Mouse (Mus musculus) spleen, adult 2 months (tissue): Measurements from ENCODE around the gene Klrk1. TPM values are rescaled to one million over a fixed set of nuclear protein-coding genes. Genes with fewer than 3 reads are reported as not detected.

Source experiments
- DNase-seq, 2 experiments: peaks; one replicate each; pipeline versions ENCODE4 v3.0.0 to v3.0.0-alpha.2; 2012 to 2021; ENCODE audit warnings: low spot score in 2 of 2, low read depth in 1 of 2
- H3K27ac ChIP-seq: fragments of 200-500 bp; 2 replicates; pipeline ENCODE4 v1.5.1; 2012; ENCODE audit warnings: low read length, inconsistent platforms; ENCODE audit not compliant: insufficient read depth
- H3K27me3 ChIP-seq: fragments of 200-500 bp; 2 replicates; pipeline ENCODE4 v1.6.1; 2012; ENCODE audit warnings: mild to moderate bottlenecking, moderate library complexity, low read length, inconsistent platforms; ENCODE audit not compliant: control insufficient read depth, insufficient read depth
- H3K36me3 ChIP-seq: fragments of 200-500 bp; 2 replicates; pipeline ENCODE4 v1.6.1; 2012; ENCODE audit warnings: mild to moderate bottlenecking, low read length, inconsistent platforms; ENCODE audit not compliant: control insufficient read depth, insufficient read depth
- H3K4me1 ChIP-seq: fragments of 200-500 bp; 2 replicates; pipeline ENCODE4 v1.6.1; 2011; ENCODE audit warnings: inconsistent platforms; ENCODE audit not compliant: control insufficient read depth, insufficient read depth, insufficient read length
- H3K4me3 ChIP-seq: fragments of 200-500 bp; 2 replicates; pipeline ENCODE4 v1.5.1; 2011; ENCODE audit warnings: mild to moderate bottlenecking, inconsistent platforms; ENCODE audit not compliant: insufficient read depth, insufficient read length; ENCODE audit errors: extremely low read depth
- CTCF ChIP-seq: fragments of 200-500 bp; IDR thresholded peaks from 2 replicates; pipeline ENCODE4 v1.5.1; 2011; ENCODE audit warnings: mild to moderate bottlenecking, inconsistent platforms; ENCODE audit not compliant: insufficient read depth, insufficient read length, insufficient replicate concordance; ENCODE audit errors: extremely low read depth
- POLR2A ChIP-seq: fragments of 200-500 bp; IDR thresholded peaks from 2 replicates; pipeline ENCODE4 v1.6.1; 2011; ENCODE audit warnings: low read depth, low read length, inconsistent platforms
- WGBS: fragments of 180-500 bp; shearing (Covaris S2); methylation state at CpG from one replicate; pipeline ENCODE4 v1.1.7; 2018; 5-methylcytosine and 5-hydroxymethylcytosine counted together
- polyA plus RNA-seq: library from polyadenylated mRNA; depleted of rRNA; stranded (reverse); fragments of >200 nt; gene quantifications from 2 replicates; pipeline ENCODE4 v1.2.3, GENCODE M21; 2012; rRNA removed

The Klrk1 gene
- polyA plus RNA-seq, 1 experiment = 2.1 TPM

DNA sequence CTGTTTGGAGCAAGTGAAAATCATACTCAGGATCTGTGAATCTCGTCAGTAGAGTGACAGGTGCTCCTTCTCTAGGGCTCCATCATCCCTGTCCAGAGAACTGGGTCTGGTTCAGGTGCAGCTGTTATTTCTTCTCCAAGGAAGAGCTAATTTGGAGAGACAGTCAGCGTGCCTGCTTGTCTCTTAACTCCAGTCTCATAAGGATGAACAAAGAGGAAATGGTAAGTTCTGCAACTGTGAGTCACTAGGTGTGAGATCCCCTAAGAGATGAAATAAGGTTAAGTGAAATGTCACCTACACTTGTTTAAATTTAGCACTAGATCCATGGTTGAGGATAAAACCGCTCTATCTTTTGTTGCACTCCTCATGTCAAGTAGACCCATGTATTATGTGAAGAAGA lies 40.6 kb downstream of the Klrk1 start:
- Histone ChIP-seq H3K27me3 (no peaks in the 10 kb centered on the region), H3K4me1 (peaks cover 4% of the 10 kb centered on the region; the same call in 1 of the 2 replicates), H3K27ac (peak overlapping the region; percentile 72), H3K4me3 (no peak overlapping the region), H3K36me3 (no peaks in the 10 kb centered on the region)
- DNase-seq = no peak
- no peak for TF ChIP-seq CTCF
- WGBS = 58% methylated on average over 3 of the region's 3 CpGs

DNA sequence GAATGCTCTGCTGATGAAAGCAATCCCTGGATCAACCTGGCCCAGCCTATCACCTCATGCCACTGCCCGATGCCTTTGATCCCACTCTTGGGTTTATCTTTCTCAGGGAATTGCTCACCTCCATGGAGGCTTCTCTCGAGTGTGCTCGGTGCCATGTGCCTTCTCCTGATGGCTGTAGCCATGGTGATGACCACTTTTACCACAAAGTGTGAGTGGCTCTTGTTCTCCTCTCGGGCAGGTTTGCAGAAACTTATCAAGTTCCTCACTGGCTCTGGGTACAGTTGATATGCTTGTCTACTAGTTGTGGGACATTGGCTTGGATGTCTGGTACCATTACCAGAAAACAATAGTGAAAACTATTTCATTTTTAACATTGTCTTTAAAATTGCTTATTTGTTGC lies 41.8 kb downstream of the Klrk1 start:
- WGBS = 42% methylated on average over 4 of the region's 4 CpGs
- DNase-seq = no peak

DNA sequence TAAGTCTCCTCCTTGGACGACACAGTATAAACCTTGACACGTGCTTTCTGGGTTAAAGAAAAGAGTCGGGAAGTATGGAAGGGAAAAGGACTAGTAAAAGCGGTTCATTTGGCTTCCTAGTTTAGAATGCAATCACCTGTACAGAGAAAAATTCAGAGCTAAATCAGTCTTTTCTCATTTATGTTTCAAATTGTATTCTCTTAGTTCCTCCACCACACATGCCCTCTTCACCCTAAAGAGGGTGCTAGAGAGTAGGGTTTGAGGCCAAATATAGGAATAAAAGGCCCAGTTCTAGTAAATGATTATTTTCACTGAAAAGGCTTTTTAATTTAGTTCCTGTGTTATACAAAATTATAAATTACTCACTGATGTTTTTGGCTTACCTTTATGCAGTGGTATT lies 42.4 kb downstream of the Klrk1 start:
- TF ChIP-seq CTCF = no peak
- TF ChIP-seq POLR2A = no peak
- H3K36me3 ChIP-seq = no peaks in the 10 kb centered on the region
- peaks cover 4% of the 10 kb centered on the region; the same call in 1 of the 2 replicates for H3K4me1 ChIP-seq
- no peaks in the 10 kb centered on the region for H3K27me3 ChIP-seq
- DNase-seq = peak; percentile 14 to 21
- H3K4me3 ChIP-seq = no peak overlapping the region
- 67% methylated on average over 4 of the region's 4 CpGs for WGBS
- H3K27ac ChIP-seq = no peak overlapping the region

More for the DNA sequence above, 41.8 kb downstream of the Klrk1 start:
- Histone ChIP-seq H3K4me3 (no peak overlapping the region), H3K36me3 (no peaks in the 10 kb centered on the region), H3K27me3 (no peaks in the 10 kb centered on the region), H3K27ac (peak overlapping the region; percentile 33; the same call in 1 of the 2 replicates), H3K4me1 (peaks cover 4% of the 10 kb centered on the region; the same call in 1 of the 2 replicates)
- TF ChIP-seq CTCF = no peak
- no peak for TF ChIP-seq POLR2A

DNA sequence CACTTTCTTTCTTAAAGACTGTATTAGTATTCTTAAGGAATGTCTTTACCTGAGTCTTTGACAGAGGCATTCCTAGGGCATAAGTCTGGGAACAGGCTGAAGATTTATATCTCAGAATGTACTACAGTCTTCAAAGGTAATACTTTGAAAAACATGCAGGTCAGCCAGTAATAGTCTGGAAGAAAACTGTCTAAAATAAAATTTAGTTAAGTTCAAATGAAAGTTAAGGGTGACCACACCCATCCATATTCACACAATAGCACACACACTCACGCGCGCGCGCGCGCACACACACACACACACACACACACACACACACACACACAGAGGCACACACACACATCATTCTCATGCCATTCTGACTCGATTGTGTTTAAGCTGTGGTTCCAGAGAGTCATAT lies 46.1 kb downstream of the Klrk1 start, which contains the start of gene Klre1:
Gene Klre1, plus strand, starts transcription at position 301 of the 400 bp plus-strand sequence.
- DNase-seq = no peak
- Histone ChIP-seq H3K27ac (0 out of 2 replicates have a peak within 1 kb of the TSS, but pooled peaks have one; percentile 2), H3K27me3 (no peaks in the 10 kb centered on the region), H3K36me3 (no peaks in the 10 kb centered on the region), H3K4me1 (no peaks in the 10 kb centered on the region), H3K4me3 (no peak within 1 kb of the TSS)
- 95% methylated on average over 8 of the region's 8 CpGs for WGBS
- no peak for TF ChIP-seq POLR2A
- no peak for TF ChIP-seq CTCF

DNA sequence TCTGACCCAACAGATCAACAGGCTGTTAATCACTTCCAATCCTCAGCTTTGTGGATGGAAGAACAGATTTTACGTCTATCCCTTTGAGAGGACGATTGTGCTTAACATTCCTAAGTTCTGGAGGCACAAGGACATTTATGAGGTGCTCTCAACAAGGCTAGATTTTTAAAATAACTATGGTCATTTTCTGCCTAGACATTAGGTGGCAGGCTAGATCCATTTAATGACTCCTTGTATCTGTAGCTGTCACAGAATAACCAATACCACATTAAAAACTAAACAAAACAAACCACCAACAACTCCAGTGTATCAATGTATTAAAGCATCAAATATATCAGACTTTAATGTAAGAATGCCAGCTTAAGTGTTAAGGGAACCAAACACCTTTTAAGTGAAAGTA lies 48.3 kb downstream of the Klrk1 start:
- WGBS = 21% methylated on average over 2 of the region's 2 CpGs
- DNase-seq = no peak
- no peak overlapping the region for H3K27ac ChIP-seq
- TF ChIP-seq POLR2A = no peak
- no peak for TF ChIP-seq CTCF
- H3K4me1 ChIP-seq = no peaks in the 10 kb centered on the region
- H3K36me3 ChIP-seq = no peaks in the 10 kb centered on the region
- H3K27me3 ChIP-seq = no peaks in the 10 kb centered on the region
- H3K4me3 ChIP-seq = no peak overlapping the region

DNA sequence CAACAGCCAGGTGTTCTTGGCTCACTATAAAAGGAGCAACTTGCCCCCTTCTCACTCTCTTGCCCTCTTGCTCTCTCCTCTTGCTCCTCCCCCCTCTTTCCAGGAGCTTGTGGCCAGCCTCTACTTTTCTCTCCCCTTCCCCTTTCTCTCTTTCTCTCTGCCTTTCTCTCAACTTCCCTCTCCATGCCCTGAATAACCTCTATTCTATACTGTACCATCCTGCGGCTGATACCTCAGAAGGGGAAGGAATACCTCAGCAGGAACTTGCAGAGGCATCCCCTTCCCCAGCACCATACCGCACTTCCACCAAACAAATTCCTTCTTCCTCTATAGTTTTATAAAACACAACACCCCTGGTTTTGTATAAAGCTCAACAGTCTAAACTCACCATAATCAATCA lies 58.4 kb downstream of the Klrk1 start:
- H3K36me3 ChIP-seq = no peaks in the 10 kb centered on the region
- no peak for DNase-seq
- WGBS = 41% methylated on average over 2 of the region's 2 CpGs
- H3K4me1 ChIP-seq = no peaks in the 10 kb centered on the region
- H3K27me3 ChIP-seq = no peaks in the 10 kb centered on the region
- TF ChIP-seq POLR2A (no peak), CTCF (no peak)
- H3K4me3 ChIP-seq = no peak overlapping the region
- no peak overlapping the region for H3K27ac ChIP-seq

Other genes starting within 250 kb of the Klrk1 start
- gene Clec12b, start 238.0 kb downstream of the Klrk1 start, polyA plus RNA-seq = 0.11 TPM in 1 of 2 replicates, not detected in the other
- 5.5 and 9.6 TPM in 2 replicates for gene Clec1b, start 226.6 kb downstream of the Klrk1 start, polyA plus RNA-seq
- 5.4 and 8.7 TPM in 2 replicates for gene Clec9a, start 215.0 kb downstream of the Klrk1 start, polyA plus RNA-seq
- 0.47 and 0.51 TPM in 2 replicates for gene Clec1a, start 171.9 kb downstream of the Klrk1 start, polyA plus RNA-seq
- 0.06 and 0.08 TPM in 2 replicates for gene Olr1, start 116.7 kb downstream of the Klrk1 start, polyA plus RNA-seq
- not detected in 2 replicates for gene Tmem52b, start 111.3 kb downstream of the Klrk1 start, polyA plus RNA-seq
- 17.6 and 19.9 TPM in 2 replicates for gene Gabarapl1, start 90.7 kb downstream of the Klrk1 start, polyA plus RNA-seq
- 1.6 and 2.6 TPM in 2 replicates for gene Klre1, start 46.0 kb downstream of the Klrk1 start, polyA plus RNA-seq
- gene Klrd1, start 32.1 kb downstream of the Klrk1 start, polyA plus RNA-seq = 1.2 and 2.5 TPM in 2 replicates
- gene Klrc3, start 19.5 kb upstream of the Klrk1 start, polyA plus RNA-seq = 0.63 and 1.6 TPM in 2 replicates
- gene Klrc2, start 36.8 kb upstream of the Klrk1 start, polyA plus RNA-seq = 0.74 and 0.88 TPM in 2 replicates
- gene Klrc1, start 55.1 kb upstream of the Klrk1 start, polyA plus RNA-seq = 1.7 and 2.9 TPM in 2 replicates
- 0.53 and 0.74 TPM in 2 replicates for gene Klri1, start 93.3 kb upstream of the Klrk1 start, polyA plus RNA-seq
- 0.40 and 0.83 TPM in 2 replicates for gene Klri2, start 116.6 kb upstream of the Klrk1 start, polyA plus RNA-seq
- not detected in 2 replicates for gene Gm156, start 160.4 kb upstream of the Klrk1 start, polyA plus RNA-seq
- gene Gm17631, start 238.8 kb upstream of the Klrk1 start, polyA plus RNA-seq = not detected in 2 replicates